Mouse (Mus musculus): ENCODE measurements at regions not wholly inside any gene's neighbourhood (a gene's known extent, or its start where the extent isn't known, plus 50 kb on each side); places are given as distances from the start of the nearest gene placed in this dataset.

DNA sequence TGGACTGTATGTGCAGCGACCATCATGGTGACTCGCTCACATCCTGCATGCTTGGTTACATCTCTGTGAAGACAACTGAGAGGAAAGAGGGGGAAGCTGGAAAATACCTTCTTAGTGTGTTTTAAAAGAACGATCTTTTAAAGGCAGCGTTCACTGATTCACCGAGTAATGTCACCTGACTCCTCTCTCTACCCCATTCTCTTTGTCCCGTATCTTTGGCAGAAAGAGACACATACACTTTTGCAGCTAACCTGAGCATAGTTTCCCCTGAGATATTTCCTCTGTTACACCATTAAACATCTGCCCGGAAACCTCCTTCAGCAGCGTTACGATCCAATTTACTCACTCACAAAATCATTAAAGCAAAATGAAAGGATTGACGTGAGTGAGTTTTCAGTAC is 731.8 kb downstream of the Robo2 start:
- H3K9ac ChIP-seq (ENCODE audit: control insufficient read depth, low read depth, low read length, poor library complexity, severe bottlenecking): no peak overlapping the region
- H3K27ac ChIP-seq (ENCODE audit: control insufficient read depth, low read depth, low read length): no peak overlapping the region
- H3K9me3 ChIP-seq (replicated peaks; ENCODE audit: insufficient read depth, low read length): no peaks in the 10 kb centered on the region
- TF ChIP-seq E2F4 (IDR thresholded peaks at IDR 0.05; ENCODE audit: borderline replicate concordance, low read depth, low read length) (no peak), ETS1 (IDR thresholded peaks at IDR 0.05; ENCODE audit: low read depth, low read length) (no peak), GATA1 (IDR thresholded peaks at IDR 0.05; ENCODE audit: low read depth, low read length) (no peak), MYB (IDR thresholded peaks at IDR 0.05; ENCODE audit: low read depth, low read length) (no peak), EP300 (IDR thresholded peaks at IDR 0.05; ENCODE audit: low read depth in 1 of 2, low read length in 2 of 2) (no peak), CHD1 (IDR thresholded peaks at IDR 0.05; ENCODE audit: low read depth, low read length) (no peak)
- no peaks in the 10 kb centered on the region for H3K79me2 ChIP-seq (ENCODE audit: control insufficient read depth, insufficient read depth, low read length, poor library complexity)
- H3K4me3 ChIP-seq (ENCODE audit: control insufficient read depth in 1 of 2, insufficient read depth in 1 of 2, low read depth in 2 of 2, low read length in 2 of 2): no peak overlapping the region
- no peaks in the 10 kb centered on the region for H3K27me3 ChIP-seq (ENCODE audit: control insufficient read depth in 1 of 2, insufficient read depth in 2 of 2, low read length in 2 of 2)
- DNase-seq (ENCODE audit: low read depth, low spot score): no peak
- H3K4me1 ChIP-seq (ENCODE audit: control insufficient read depth in 1 of 2, insufficient read depth in 2 of 2, low read length in 2 of 2): no peaks in the 10 kb centered on the region
- H3K36me3 ChIP-seq (ENCODE audit: control insufficient read depth in 1 of 2, insufficient read depth in 2 of 2, low read length in 2 of 2): no peaks in the 10 kb centered on the region

DNA sequence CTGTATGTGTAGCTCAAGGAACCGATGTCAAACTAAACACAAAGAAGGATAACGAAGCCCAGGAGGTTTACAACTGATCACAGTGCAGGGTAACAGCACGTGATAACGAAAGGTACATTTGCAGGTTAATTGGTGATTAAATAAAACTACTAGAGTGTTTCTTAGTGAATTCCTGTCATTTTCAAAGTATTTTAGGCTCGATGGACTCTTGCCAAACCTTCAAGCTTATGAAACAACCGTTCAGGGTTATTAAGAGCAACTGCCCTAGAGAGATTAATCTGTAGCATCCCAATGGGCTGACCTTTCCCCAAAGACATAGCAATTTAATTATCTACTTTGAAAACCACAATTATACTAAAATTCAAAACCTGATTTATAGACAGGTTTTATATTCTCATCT is 741.1 kb downstream of the Robo2 start:
- H3K79me2 ChIP-seq (ENCODE audit: control insufficient read depth, insufficient read depth, low read length, poor library complexity): no peaks in the 10 kb centered on the region
- H3K36me3 ChIP-seq (ENCODE audit: control insufficient read depth in 1 of 2, insufficient read depth in 2 of 2, low read length in 2 of 2): no peaks in the 10 kb centered on the region
- no peak overlapping the region for H3K27ac ChIP-seq (ENCODE audit: control insufficient read depth, low read depth, low read length)
- no peaks in the 10 kb centered on the region for H3K27me3 ChIP-seq (ENCODE audit: control insufficient read depth in 1 of 2, insufficient read depth in 2 of 2, low read length in 2 of 2)
- no peak for TF ChIP-seq ETS1 (IDR thresholded peaks at IDR 0.05; ENCODE audit: low read depth, low read length)
- no peak for TF ChIP-seq KAT2A (conservative IDR thresholded peaks at IDR 0.05; ENCODE audit: low read depth, low read length)
- TF ChIP-seq GABPA (IDR thresholded peaks at IDR 0.05; ENCODE audit: low read depth, low read length): no peak
- no peak for TF ChIP-seq E2F4 (IDR thresholded peaks at IDR 0.05; ENCODE audit: borderline replicate concordance, low read depth, low read length)
- no peak for TF ChIP-seq ZNF384 (IDR thresholded peaks at IDR 0.05; ENCODE audit: low read depth, low read length)
- no peak for TF ChIP-seq MAZ (IDR thresholded peaks at IDR 0.05; ENCODE audit: low read depth, low read length)
- TF ChIP-seq CHD1 (IDR thresholded peaks at IDR 0.05; ENCODE audit: low read depth, low read length): no peak
- no peak for TF ChIP-seq NELFE (IDR thresholded peaks at IDR 0.05; ENCODE audit: low read depth, low read length)
- TF ChIP-seq HCFC1 (IDR thresholded peaks at IDR 0.05; ENCODE audit: low read depth, low read length): no peak
- TF ChIP-seq SIN3A (IDR thresholded peaks at IDR 0.05; ENCODE audit: low read length): no peak
- no peak for TF ChIP-seq POLR2AphosphoS2 (IDR thresholded peaks at IDR 0.05; ENCODE audit: low read length)
- no peak for TF ChIP-seq TCF12 (IDR thresholded peaks at IDR 0.05; ENCODE audit: low read depth, low read length)
- TF ChIP-seq CTCF (IDR thresholded peaks at IDR 0.05 in 2 of 3, conservative IDR thresholded peaks at IDR 0.05 in 1 of 3; ENCODE audit: control insufficient read depth in 1 of 3, insufficient read depth in 1 of 3, low read depth in 2 of 3, low read length in 3 of 3, poor library complexity in 1 of 3, severe bottlenecking in 1 of 3): no peak
- no peak for TF ChIP-seq POLR2AphosphoS5 (IDR thresholded peaks at IDR 0.05; ENCODE audit: borderline replicate concordance, low read depth, low read length)
- TF ChIP-seq UBTF (IDR thresholded peaks at IDR 0.05; ENCODE audit: borderline replicate concordance, insufficient read depth, low read depth, low read length): no peak
- TF ChIP-seq NRF1 (IDR thresholded peaks at IDR 0.05; ENCODE audit: insufficient read depth, low read depth, low read length, poor library complexity, severe bottlenecking): no peak
- no peak for TF ChIP-seq EP300 (IDR thresholded peaks at IDR 0.05; ENCODE audit: low read depth in 1 of 2, low read length in 2 of 2)
- TF ChIP-seq RAD21 (IDR thresholded peaks at IDR 0.05; ENCODE audit: low read depth, low read length): no peak
- no peak for TF ChIP-seq BHLHE40 (IDR thresholded peaks at IDR 0.05; ENCODE audit: borderline replicate concordance, low read depth, low read length)
- TF ChIP-seq TAL1 (IDR thresholded peaks at IDR 0.05; ENCODE audit: low read length): no peak
- H3K4me1 ChIP-seq (ENCODE audit: control insufficient read depth in 1 of 2, insufficient read depth in 2 of 2, low read length in 2 of 2): no peaks in the 10 kb centered on the region
- no peak for DNase-seq (ENCODE audit: low read depth, low spot score)
- H3K9ac ChIP-seq (ENCODE audit: control insufficient read depth, low read depth, low read length, poor library complexity, severe bottlenecking): no peak overlapping the region
- H3K4me3 ChIP-seq (ENCODE audit: control insufficient read depth in 1 of 2, insufficient read depth in 1 of 2, low read depth in 2 of 2, low read length in 2 of 2): no peak overlapping the region
- no peaks in the 10 kb centered on the region for H3K9me3 ChIP-seq (replicated peaks; ENCODE audit: insufficient read depth, low read length)

All from MEL (cell line).